Mouse (Mus musculus): ENCODE measurements around the gene Mrvi1. TPM values are rescaled to one million over a fixed set of nuclear protein-coding genes. Genes with fewer than 3 reads are reported as not detected.
A peak's percentile ranks its signal among the peaks of the same experiment; 100 is the strongest.

Mrvi1 gene
- total RNA-seq, 2 experiments from 2014 or later: 1.4 to 1.5 TPM

GRCm38 (mm10) chr7:110985581-110986265 lies 3.5 kb upstream of the Mrvi1 start:
- intact Hi-C loops (cut with DNase I): no loop called here
- peak in 1 of 2 experiments; percentile 66 for DNase-seq (ENCODE audit: extremely low spot score in 1 of 2, low spot score in 2 of 2)

DNA sequence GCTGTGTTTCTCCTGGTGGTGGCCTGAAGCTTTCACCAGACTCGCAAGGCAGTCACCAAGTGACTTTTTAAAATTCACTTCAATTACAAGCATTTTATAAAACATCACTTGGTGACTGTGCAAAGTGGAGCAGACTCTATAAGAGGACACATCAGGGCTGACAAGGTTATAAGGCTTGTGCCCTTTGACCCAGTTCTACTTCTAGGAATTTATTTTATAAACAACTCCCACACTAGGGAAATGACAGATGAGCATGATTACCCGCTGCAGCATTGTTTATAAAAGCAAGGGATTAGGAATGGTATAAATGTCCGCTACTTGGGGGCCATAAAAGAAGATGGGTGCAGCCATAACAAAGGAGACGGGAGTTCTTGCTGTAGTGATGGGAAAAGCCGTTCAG lies 1.4 kb upstream of the Mrvi1 start:
- intact Hi-C loops (cut with DNase I): no loop called here
- no peak for DNase-seq (ENCODE audit: extremely low spot score in 1 of 2, low spot score in 2 of 2)

DNA sequence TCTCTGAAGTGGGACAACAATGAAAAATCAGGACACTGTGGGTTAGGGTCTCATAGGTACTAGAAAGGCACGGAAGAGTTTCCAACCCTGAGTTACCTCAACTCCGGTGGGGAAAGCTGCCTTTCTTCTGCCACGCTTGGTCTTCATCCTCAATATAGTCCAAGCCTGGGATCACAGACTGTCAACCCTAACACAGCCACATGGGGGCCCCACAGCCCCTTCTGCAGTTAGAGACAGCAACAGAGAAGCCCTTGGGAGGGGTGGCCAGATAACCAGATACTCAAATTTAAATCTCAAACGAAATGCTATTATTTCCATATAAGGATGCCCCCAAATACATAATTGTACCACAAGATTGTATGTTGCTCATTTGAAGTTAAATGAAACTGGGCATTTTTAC lies 503 bp upstream of the Mrvi1 start:
- peak in 1 of 2 experiments; percentile 71 for DNase-seq (ENCODE audit: extremely low spot score in 1 of 2, low spot score in 2 of 2)
- intact Hi-C loops (cut with DNase I): no loop called here

GRCm38 (mm10) chr7:110981036-110981435 lies 1.2 kb downstream of the Mrvi1 start:
- peak in 1 of 2 experiments; percentile 24 for DNase-seq (ENCODE audit: extremely low spot score in 1 of 2, low spot score in 2 of 2)
- intact Hi-C loops (cut with DNase I): no loop called here

DNA sequence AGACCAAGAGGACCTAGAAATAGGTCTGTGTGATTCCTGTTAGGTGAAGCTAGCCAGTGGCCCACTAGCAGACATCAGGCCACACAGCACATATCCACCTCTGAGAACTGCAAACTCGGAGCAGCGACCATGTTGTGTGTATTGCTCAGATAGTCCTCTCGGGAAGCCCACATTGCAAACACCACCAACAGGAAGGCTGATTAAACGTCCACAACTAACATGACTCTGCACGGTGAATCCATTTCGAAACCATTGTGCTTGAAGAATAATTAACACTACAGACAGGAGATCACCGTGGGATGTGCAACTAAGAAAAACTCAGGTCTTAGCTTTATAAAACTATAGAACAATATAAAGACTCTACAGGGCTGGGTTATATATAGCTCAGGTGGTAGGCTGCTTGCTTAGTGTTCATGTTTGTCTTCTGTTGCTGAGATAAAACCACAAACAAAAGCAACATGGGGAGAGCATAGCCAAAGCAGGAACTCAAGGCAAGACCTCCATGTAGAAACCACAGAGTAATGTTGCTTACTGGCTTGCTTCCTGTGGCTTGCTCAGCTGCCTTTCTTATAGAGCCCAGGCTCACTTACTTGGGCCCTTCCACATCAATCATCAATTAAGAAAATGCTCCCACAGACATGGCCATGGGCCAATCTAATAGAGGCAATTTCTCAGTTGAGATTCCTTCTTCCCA lies 4.4 kb downstream of the Mrvi1 start:
- intact Hi-C loops (cut with DNase I): no loop called here
- DNase-seq (ENCODE audit: extremely low spot score in 1 of 2, low spot score in 2 of 2): no peak

- intact Hi-C loops (cut with DNase I): no loop called here
Observed at GRCm38 (mm10) chr7:110973450-110973849, 8.8 kb downstream of the Mrvi1 start.

DNA sequence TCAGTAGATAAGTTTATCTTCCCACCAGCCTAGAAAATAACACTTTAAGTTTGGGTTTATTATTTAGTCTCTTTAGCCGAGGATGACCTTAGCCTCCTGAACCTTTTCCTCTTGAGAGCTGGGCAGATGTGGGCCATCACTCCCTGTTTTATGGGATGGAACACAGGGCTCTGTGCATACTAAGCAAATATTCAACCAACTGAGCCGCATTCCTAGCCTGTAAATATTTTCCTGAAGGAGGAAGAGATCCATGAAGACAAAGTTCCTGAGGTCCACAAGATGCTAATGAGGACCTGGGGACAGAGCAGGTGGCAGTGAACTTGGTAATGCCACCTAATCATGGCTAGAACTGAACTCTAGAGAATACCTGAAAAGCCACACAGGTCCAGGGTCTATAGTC lies 9.5 kb downstream of the Mrvi1 start:
- intact Hi-C loops (cut with DNase I): no loop called here

More at GRCm38 (mm10) chr7:110973450-110973849, 8.8 kb downstream of the Mrvi1 start:
- no peak for DNase-seq (ENCODE audit: extremely low spot score in 1 of 2, low spot score in 2 of 2)

GRCm38 (mm10) chr7:110967373-110967772 lies 14.9 kb downstream of the Mrvi1 start:
- DNase-seq (ENCODE audit: extremely low spot score in 1 of 2, low spot score in 2 of 2): no peak
- intact Hi-C loops (cut with DNase I): no loop called here

More for the DNA sequence above, 9.5 kb downstream of the Mrvi1 start:
- no peak for DNase-seq (ENCODE audit: extremely low spot score in 1 of 2, low spot score in 2 of 2)

DNA sequence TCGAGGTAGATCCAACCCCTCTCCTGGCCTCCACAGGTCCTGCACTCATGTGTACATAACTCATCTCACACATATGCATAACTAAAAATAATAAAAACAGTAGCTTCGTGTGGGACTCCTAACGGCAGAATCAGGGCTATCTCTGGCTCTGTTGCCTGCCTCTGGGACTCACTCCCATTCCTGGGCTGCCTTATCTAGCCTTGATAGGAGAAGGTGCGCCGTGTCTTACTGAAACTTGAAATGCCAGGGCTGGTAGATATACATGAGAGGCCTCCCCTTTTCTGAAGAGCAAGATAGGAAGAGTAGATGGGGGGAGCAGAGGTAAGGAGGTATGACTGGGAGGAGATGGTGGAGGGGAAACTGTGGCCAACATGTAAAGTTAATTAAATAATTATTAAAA lies 15.4 kb downstream of the Mrvi1 start:
- DNase-seq (ENCODE audit: extremely low spot score in 1 of 2, low spot score in 2 of 2): no peak
- intact Hi-C loops (cut with DNase I): no loop called here

DNA sequence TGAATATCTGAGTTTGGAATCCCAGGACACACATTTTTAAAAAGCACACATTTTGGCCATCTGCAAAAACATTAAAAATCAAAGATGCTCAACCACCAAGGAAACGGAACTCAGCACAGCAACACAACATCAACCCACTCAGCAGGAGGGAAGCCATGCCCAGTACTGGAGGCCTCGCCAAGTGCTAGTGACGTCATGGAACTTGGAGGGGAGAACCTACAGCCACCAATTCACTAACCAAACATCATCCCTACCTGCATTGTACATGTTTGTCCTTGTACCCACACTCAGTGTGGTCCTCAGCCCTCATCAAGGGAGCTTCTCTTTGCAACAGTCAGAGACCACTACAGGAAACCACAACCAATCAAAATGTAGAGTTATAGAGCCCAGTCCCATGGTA lies 16.9 kb downstream of the Mrvi1 start:
- intact Hi-C loops (cut with DNase I): no loop called here
- no peak for DNase-seq (ENCODE audit: extremely low spot score in 1 of 2, low spot score in 2 of 2)

GRCm38 (mm10) chr7:110963655-110963997 lies 18.6 kb downstream of the Mrvi1 start:
- DNase-seq (ENCODE audit: extremely low spot score in 1 of 2, low spot score in 2 of 2): no peak
- intact Hi-C loops (cut with DNase I): no loop called here

- intact Hi-C loops (cut with DNase I): no loop called here
- no peak for DNase-seq (ENCODE audit: extremely low spot score in 1 of 2, low spot score in 2 of 2)
Observed at GRCm38 (mm10) chr7:110962943-110963654, 19.2 kb downstream of the Mrvi1 start.

DNA sequence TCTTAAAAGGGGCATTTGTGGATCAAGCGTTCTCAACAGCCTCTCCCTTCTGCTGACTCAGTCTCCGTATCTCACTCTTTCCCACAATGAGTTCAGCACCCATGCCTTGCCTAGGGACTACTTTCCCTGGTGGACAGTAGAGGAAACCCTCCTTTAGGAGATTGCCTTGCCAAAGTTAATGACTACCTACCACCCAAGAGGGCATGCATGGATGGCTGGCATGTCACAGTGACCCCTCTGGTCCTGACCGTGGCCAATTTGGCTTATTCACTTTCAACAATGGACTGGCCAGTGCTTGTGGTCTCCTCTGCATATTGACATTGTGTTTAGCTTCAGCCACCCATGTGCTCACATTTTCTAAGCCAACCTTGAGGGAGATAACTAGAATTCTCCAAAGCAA lies 19.8 kb downstream of the Mrvi1 start:
- intact Hi-C loops (cut with DNase I): no loop called here

GRCm38 (mm10) chr7:110956422-110957170 lies 25.7 kb downstream of the Mrvi1 start:
- DNase-seq (ENCODE audit: extremely low spot score in 1 of 2, low spot score in 2 of 2): no peak
- intact Hi-C loops (cut with DNase I): no loop called here

More for the DNA sequence above, 19.8 kb downstream of the Mrvi1 start:
- no peak for DNase-seq (ENCODE audit: extremely low spot score in 1 of 2, low spot score in 2 of 2)

GRCm38 (mm10) chr7:110955576-110955975 lies 26.7 kb downstream of the Mrvi1 start:
- intact Hi-C loops (cut with DNase I): no loop called here

GRCm38 (mm10) chr7:110954072-110954858 lies 28.0 kb downstream of the Mrvi1 start:
- no peak for DNase-seq (ENCODE audit: extremely low spot score in 1 of 2, low spot score in 2 of 2)
- intact Hi-C loops (cut with DNase I): no loop called here

More at GRCm38 (mm10) chr7:110955576-110955975, 26.7 kb downstream of the Mrvi1 start:
- no peak for DNase-seq (ENCODE audit: extremely low spot score in 1 of 2, low spot score in 2 of 2)

GRCm38 (mm10) chr7:110953210-110953609 lies 29.1 kb downstream of the Mrvi1 start:
- intact Hi-C loops (cut with DNase I): no loop called here
- peak in 1 of 2 experiments; percentile 29 for DNase-seq (ENCODE audit: extremely low spot score in 1 of 2, low spot score in 2 of 2)

GRCm38 (mm10) chr7:110950621-110950925 lies 31.7 kb downstream of the Mrvi1 start:
- no peak for DNase-seq (ENCODE audit: extremely low spot score in 1 of 2, low spot score in 2 of 2)
- intact Hi-C loops (cut with DNase I): no loop called here

Data from left cerebral cortex, postnatal 10 days (tissue).